Mouse (Mus musculus): Measurements from ENCODE around the gene Spon1.

Spon1 gene

DNA sequence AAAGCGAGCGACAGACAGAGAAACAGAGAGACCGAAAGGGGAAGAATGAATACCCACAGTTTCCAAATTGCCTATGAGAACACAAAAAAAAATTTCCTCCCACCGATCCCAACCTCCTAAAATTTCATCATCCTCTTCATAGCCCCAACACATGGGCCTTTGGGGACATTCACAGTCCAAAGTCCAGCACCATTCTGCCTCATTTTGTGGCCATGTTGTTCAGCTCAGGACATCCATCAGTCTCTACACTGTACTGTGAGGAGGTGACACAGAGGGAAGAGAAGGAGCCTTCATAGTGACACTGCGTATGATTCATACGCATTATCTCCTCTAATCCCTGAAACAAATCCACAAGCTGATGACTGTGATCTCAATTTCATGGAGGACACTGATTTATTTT lies 12.7 kb downstream of the Spon1 start:
- no peak for DNase-seq (ENCODE audit: low read depth, low spot score)

DNA sequence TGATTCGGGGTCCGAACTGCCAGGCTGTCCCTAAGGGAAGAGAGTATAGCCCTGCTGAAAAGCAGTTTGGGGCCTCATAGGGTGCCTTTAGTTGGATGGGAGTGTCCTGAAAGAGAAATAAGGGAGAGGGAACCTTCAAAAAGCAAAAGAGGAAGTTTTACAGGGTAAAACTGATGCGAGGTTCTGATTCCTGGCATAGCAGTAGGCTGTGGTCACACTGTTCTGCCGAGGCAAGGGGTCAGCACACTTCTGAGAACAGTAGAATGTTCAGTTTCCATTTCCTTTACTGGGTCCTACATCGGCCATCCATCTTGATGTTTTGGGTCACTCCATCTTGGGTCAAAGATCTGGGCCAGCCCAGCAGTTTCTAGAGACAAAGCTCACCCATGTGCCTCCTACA lies 14.5 kb downstream of the Spon1 start:
- DNase-seq (ENCODE audit: low read depth, low spot score) = no peak

DNA sequence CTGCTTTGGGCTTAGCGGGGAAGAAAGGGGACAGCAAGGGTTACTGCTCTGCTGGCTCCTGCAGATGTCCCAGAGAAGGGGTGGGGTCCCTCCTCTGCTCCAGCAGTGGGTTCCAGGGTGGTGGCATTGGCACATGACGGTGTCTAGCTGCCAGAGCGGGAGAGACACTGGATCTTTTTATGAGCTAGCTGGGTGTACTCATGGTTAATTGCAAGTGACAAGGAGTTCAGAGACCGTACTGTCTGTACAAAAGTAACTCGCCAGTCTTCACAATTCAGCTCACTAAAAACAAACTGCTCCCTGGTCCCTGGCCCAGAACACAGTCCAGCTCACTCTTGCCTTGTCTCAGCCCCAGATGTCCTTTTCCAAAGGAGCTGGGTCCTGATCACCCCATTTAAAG lies 26.2 kb downstream of the Spon1 start:
- no peak for DNase-seq (ENCODE audit: low read depth, low spot score)

DNA sequence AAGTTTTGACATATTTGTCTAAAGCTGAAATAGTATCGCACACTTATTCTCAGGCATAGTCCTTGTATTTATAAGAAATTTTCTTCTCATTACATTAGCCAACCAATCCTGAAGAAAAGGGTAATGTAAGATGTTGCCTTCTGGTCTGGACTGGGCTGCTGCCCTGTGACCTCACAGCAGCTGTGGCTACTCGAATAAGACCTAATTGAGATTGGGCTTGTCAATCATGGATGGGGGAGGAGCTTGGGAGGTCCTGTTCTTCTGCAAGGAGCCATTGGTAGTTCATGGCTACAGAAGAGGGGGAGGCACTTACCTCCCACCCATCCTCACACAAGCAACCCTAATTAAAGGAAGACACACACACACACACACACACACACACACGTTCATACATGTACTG lies 27.1 kb downstream of the Spon1 start:
- DNase-seq (ENCODE audit: low read depth, low spot score) = no peak

DNA sequence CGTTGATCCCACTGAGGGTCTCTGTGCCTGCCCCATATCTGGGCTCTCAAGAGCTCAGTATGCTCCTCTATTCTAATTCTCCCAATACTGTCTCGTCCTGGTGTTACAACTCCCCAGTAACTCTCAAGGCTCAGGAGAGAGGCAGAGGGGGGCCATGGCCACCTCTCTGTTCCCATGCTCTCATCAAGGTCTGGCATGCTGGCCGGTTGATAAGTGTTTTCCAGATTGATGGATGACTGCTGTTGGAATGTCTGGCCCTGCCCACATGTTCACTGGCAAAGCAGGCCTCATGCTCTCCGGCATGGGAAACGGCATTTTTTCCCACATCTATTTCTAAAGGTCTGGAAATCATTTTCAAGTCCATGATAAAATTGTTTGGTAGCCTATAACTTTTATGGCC lies 29.4 kb downstream of the Spon1 start:
- DNase-seq (ENCODE audit: low read depth, low spot score) = no peak

DNA sequence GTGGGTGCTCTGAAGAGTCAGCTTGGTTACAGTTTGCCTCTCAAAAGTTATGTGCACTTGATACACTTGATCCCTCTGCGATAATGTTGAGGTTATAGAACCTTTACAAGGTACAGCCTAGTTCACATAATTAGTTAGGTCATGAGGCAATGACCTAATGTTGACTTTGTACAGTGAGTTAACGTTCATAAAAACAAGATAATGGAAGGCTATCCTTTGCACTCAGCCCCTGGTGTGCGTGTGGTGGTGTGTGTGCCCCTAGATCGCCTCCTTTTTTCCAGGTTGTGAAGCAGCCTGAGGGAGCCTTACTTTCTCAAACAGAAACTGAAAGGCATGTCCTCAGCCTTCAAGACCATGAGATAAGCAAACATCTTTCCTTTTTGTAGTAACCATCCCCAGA lies 31.3 kb downstream of the Spon1 start:
- DNase-seq (ENCODE audit: low read depth, low spot score) = no peak

DNA sequence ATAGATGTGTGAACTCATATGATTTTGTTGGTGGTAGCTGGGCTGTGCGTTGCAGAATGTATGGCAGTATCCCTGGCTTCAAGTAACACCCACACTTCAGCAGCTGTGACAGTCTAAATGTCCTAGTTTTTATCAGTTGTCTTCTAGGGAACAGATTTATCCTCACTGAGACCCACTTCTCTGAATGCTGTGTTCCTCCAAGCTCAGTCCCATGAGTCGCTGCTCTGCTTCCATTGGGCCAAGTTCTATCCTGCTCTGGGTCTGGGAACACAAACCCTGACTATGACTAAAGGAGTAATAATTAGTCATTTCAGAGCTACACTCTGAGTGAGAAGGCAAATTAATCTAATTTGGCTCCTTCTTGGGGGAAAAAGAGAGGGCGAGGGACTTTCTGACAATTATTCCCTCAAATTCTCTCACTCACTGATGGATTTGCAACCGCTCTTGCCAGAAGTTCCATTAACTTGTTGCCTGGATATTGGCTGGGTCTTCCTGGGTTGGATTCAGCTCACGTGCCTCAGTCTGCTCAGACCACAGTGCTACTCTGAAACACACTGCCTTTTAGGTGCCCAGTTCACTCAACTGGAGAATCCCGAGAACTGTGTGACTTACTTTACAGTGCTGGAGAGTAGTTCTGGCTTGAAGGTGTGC lies 32.9 kb downstream of the Spon1 start:
- no peak for DNase-seq (ENCODE audit: low read depth, low spot score)

DNA sequence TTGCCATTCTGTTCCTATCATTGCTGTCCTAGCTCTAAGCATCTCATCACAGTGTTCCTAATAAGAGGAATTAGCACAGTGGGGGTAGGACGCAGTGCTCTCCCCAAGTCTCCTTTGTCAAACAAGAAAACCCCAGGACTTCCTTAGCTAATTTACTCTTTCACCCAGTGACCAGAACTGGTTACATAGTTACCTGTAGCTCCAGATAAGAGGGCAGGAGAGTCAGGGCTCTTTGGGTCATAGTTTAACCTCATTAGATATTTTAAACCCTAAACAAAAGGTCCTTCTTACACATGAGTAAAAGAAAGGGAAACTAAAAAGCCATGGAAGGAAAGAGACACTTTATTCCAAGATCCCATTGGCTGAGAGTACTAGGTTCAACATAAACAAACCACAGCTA lies 44.0 kb downstream of the Spon1 start:
- no peak for DNase-seq (ENCODE audit: low read depth, low spot score)

DNA sequence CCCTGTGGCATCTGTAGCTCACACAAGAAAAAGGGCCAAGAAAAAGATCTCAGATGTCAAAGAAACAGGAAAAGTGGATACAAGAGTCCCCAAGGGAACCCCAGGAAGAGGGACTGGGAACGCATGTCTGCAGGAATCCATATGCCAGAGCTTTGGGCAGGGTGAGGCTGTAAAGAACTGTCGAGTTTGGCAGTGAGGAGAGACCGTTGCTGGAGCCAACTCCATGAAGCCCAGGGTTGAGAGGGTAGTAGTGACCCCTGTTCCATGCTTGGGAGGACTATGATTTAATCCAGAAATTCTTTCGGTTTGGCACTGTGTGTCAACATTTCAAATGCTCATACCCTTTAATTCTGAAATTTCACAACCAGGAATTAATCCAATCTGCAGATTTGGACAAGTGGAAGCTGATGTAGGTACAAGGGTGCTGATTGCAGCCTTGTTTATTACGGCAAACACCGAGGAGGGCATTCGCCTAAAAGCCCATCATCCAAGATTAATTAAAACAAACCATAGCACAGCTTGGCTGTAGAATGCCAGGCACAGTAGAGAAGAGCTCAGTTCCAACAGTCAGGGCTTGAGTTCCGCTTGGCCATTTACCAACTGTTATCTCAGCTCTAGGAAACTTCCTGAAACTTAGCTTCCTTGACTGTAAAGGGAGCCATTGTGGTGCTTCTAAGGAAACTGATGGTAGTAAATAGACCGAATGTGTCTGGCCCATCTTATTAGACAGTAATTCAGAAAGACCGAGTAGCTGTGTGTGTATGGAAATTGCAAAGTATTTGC lies 45.8 kb downstream of the Spon1 start:
- no peak for DNase-seq (ENCODE audit: low read depth, low spot score)

DNA sequence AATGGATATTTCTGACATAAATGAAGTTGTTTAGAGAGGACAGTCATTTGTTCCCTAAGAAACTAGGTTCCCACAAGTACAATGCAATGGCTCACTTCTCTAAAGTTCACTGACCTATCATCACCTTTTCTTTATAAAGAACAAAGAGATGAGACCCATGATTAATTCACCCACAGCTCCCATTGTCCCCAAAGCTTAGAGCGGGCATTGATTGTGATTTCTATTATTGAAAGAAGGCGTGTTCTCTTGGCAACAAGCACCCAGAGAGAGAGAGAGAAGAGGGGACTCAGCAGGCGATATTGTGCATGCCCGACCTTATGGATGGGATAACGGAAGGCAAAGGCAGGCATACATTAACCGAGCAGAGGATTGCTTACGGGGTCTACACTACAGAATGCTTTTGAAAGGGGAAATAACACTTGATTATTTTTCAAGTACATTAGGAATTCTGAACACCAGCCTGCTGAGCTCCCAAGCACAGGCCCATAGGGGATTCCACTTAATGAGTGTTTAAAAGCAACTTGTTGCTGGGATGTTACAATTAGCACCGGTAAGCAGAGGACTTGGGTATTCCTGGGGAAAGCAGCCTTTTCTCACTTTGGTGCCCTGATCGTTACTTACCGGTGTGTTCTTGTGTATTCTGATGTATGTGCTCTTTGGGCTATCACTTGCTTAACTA lies 48.4 kb downstream of the Spon1 start:
- no peak for DNase-seq (ENCODE audit: low read depth, low spot score)

DNA sequence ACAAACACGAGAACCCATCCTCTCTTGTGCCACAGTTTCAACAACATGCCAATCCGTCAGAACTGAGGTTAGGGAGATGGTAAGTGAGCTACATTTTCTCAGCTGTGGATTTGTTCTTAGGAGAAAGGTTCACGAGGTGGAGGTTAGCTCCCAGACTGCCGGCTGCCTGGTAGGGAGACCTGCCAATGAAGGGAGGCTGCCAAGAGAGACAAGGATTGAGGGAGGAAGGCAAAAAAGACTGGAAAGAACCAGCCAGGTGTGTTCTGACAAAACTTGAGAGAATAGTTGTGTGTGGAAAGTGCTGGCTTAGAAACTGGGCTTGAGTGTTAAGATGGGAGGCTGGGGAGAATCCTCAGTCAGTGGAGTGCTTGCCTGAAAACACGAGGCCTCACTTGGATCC lies 49.9 kb downstream of the Spon1 start:
- no peak for DNase-seq (ENCODE audit: low read depth, low spot score)

DNA sequence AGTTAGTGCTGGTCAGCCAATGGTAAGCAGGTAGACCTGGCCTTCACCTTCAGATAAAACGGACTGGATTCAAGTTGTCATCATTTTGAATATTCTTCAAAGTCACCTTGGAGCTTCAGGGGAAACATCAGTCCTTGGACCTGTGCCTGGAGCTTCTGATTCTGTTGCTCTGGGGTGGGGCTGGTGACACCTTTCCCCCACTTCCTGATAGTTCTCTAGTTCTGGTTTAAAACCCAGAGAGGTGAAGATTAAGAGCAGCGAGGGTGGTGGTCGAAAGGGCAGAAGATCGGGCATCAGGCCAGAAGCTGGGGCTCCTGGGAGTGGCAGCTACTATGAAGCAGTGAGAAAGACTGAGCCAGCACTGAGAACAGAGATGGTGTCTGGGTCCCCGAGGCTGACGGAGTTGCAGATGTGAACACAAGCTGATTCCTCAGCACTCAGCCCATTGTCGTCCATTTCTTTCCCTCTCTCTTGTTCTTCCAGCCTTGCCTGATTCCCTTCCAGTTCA lies 51.1 kb downstream of the Spon1 start:
- DNase-seq (ENCODE audit: low read depth, low spot score) = no peak

DNA sequence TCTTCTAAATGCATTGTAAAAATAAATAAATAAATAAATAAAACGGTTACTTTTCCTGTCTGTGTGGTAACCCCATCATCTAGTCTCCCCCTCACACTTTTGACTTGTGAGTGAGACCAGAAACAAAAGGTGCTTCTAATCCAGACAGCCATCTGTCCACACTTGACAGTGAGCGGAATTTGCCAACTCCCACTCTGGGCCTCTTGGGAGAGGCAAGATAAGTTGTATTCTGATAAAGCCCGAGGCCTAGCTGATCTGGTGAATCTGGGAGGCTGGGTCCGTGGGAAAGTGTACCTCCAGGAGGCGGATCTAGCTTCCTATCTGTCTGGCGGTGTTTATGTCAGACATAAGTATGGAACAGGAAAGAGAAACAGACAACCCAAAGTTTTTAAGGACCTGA lies 52.3 kb downstream of the Spon1 start:
- DNase-seq (ENCODE audit: low read depth, low spot score) = no peak

DNA sequence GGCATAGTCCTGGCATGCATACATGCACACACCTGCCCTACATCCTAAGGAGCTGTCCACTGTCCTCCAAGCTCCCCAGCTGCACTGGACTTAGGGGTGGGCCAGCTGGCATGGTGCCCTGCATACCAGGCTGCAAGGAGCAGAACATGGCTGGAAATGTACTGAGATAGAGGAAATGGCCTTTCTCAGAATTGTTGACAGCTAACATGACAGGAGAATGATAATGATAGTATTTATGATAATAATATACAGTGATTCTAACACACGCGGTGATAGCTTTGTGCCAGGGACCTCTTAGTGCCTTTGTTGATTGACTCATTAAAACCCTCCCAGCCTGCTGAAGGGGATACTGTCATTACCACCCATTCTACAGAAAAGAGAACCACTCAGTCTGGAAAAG lies 54.4 kb downstream of the Spon1 start:
- no peak for DNase-seq (ENCODE audit: low read depth, low spot score)

DNA sequence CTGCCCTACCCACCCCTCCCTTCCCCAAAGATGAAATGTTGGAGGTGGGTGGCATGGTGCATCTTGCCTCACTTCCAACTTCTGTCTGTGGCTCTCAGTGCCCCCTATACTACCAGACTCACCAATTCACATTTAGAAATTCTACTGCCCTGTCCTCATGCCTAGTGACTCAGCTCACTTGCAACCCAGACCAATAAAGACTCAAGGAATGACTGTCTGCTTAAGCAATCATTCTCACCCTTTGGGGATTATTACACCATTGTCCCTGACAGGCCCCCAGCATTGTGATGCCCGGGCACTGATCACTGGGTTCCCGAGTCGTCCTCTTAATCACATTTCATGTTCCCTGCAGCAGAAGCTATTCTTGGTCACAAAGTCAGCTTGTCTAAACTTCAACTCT lies 57.2 kb downstream of the Spon1 start:
- no peak for DNase-seq (ENCODE audit: low read depth, low spot score)

DNA sequence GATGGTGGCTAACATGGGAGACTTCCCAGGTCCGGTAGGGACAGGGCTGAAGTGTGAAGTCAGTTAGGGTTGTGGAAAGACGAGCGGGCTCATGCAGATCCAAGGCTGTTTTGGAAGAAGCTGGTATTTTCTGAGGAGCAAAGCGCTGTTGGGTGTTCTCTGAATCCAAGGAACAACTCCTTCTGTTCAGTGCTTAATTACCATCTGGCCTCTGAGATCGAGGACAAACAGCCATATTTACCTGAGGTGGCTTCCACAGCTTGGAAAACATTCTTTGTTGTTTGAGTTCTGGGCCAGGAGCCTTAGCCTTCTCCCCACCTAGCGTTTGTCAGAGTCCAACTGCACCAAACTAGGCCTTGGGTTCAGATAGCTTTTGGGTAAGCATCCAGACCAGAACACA lies 58.9 kb downstream of the Spon1 start:
- DNase-seq (ENCODE audit: low read depth, low spot score) = no peak

DNA sequence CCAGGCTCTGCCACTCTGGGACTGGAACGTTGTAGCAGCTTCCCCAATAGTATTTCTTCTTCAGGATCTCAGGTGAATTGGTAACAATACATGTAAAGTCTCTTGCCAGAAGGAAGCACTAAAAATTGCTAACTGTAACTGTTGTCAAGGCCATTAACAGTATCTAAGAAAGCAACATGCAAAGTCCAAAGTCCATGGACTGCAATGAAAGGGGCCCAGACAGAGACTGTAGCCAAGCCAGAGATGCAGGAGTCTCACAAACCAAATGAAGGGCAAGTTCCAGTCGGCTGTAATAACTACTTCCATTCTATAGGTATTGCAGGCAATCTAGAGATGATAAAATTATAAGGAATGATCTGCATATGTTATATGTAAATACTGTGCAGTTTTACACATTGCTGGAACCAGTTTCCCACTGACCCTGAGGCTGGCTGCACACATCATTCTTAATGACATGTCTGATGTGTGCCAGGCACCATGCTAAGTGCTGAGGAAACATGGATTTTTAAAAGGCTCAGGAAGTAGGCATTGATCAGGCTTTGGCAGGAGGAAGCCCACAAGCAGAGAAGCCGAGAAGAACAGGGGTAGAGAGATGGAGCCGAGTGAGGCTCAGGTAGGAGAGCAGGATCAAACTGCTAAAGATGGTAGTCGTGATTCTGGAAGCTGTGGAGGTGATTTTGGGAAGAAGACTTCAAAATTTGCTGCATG lies 59.9 kb downstream of the Spon1 start:
- no peak for DNase-seq (ENCODE audit: low read depth, low spot score)

DNA sequence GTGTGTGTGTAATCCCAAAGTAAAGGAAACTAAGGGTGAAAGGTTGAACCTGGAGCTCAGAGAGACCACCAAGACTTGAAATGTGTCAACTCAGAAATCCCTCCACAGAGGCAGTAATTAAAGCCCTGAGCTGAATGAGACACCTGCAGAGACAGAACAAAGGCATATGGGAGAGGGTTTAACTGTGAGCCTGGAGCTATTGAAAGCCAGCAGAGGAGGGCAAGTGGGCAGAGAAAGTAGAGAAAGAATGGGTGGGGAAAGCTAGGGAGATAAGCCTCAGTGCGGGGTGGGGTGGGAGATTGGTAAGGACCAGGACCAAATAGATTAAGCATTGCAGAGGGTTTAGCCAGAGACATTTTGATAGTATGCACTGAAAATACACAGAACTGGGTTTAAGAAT lies 60.7 kb downstream of the Spon1 start:
- no peak for DNase-seq (ENCODE audit: low read depth, low spot score)

DNA sequence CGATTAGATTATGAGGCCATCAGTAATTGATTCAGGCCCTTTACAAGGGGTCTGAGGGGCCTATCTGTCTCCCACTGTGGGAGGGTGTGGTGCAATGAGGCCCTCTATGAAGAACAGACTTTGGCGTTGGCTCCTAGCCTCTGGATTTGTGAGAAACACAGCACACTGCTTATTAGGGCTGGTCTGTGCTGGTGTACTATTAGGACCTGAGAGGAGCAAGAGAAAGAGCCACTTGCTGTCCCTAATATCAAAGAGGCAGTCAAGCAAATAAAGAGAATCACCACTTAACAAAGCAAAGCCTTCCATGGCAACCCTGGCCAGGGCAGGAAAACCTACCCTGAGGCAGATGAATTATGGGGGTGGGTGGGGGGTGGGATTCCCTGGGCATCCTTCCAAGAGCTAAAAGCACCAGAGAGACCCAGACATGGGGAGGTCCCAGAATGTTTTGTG lies 62.3 kb downstream of the Spon1 start:
- no peak for DNase-seq (ENCODE audit: low read depth, low spot score)

DNA sequence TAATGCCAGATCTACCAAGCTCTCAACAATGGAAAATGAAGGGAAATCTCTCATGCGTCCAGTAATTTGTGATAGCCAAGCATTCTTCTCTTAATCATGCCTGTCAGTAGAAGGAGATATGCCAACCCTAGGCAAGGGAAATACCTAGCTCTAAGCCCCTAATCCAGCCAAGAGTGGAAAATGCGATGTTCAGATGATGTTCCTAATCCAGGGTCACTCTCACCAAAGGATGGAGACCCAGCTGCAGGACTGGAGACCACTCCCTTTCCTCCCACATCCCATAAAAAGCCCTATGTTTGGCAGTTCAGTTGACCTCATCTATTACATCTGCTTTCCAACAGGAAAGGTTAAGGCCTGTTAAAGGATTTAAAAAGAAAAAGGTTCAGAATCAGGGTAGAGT lies 62.8 kb downstream of the Spon1 start:
- no peak for DNase-seq (ENCODE audit: low read depth, low spot score)

DNA sequence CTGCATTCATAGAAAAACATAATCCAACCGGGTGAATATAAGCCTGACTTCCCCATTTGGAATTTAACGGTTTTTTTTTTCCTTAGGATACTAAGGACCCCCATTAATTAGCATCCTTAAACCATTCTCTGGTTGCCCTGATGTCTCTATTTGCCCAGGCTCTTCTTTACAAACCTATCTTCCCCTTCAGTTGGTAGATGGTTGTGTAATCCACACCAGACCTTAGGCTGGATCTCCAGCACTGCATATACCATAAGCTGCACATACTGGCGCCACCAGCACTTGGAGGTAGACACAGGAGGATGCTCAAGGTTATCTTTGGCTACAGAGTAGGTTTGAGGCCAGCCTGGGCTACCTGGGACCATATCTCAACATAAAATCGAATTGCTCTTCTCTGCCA lies 71.4 kb downstream of the Spon1 start:
- no peak for DNase-seq (ENCODE audit: low read depth, low spot score)

DNA sequence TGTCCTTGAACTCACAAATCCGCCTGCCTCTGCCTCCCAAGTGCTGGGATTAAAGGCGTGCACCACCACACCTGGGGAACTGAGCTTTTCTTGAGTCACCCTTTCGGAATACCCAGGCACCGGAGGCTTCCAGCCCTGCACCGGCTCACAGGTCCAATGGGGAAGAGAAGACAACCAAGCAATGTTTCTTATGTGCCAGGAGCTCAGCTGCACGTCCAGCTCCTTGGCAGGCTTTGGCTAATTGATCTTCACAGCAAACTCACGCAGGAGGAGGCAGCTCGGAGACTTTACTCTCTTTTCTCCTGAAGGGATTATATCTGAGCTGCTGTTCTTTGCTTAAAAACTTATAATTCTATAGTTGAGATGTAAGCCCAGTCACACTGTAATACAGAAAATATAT lies 73.6 kb downstream of the Spon1 start:
- DNase-seq (ENCODE audit: low read depth, low spot score) = no peak

Measured in CD4-positive helper T cell, adult 2 months (primary cell).